In genomic region chr11:108222616-108223015, GRCm38 (mm10) we compare ENCODE assay signal across 8 mouse cellular contexts.
DNase-seq lines count a peak whose midpoint lies in the region; ATAC-seq and TF ChIP-seq lines count a peak whose summit lies in the region.

No protein-coding gene starts in this region.

- no peak for ATAC-seq in intestine, embryonic 15.5 days
- ATAC-seq in monocyte, adult 5-6 weeks (replicated peaks; ENCODE audit: insufficient number of reproducible peaks, low FRiP score, low TSS enrichment, poor library complexity, severe bottlenecking) = peak; percentile 58

- no peak overlapping the region for H3K4me2 ChIP-seq in intestine, embryonic 15.5 days (replicated peaks)

- H3K36me3 ChIP-seq in embryonic facial prominence, embryonic 10.5 days (replicated peaks) = no peaks in the 10 kb centered on the region
- no peaks in the 10 kb centered on the region for H3K36me3 ChIP-seq in intestine, embryonic 15.5 days

- H3K4me1 ChIP-seq in embryonic facial prominence, embryonic 10.5 days = peaks cover 33% of the 10 kb centered on the region
- peaks cover 30% of the 10 kb centered on the region for H3K4me1 ChIP-seq in intestine, embryonic 15.5 days (replicated peaks)

- TF ChIP-seq CTCF in left cerebral cortex, adult 2 months (IDR thresholded peaks at IDR 0.05) = no peak

- H3K27me3 ChIP-seq in embryonic facial prominence, embryonic 10.5 days (replicated peaks; ENCODE audit: low read depth, poor library complexity, severe bottlenecking) = no peaks in the 10 kb centered on the region
- no peaks in the 10 kb centered on the region for H3K27me3 ChIP-seq in intestine, embryonic 15.5 days (replicated peaks)

- peak overlapping the region; percentile 71 for H3K27ac ChIP-seq in left cerebral cortex, adult 2 months
- H3K27ac ChIP-seq in embryonic facial prominence, embryonic 10.5 days (replicated peaks) = no peak overlapping the region
- H3K27ac ChIP-seq in intestine, embryonic 15.5 days = peak overlapping the region; percentile 33; the same call in 1 of the 2 replicates

- 76% methylated on average over 8 of the region's 8 CpGs for WGBS in embryonic facial prominence, embryonic 10.5 days
- 70% methylated on average over 8 of the region's 8 CpGs for WGBS in intestine, embryonic 15.5 days

- H3K4me3 ChIP-seq in left cerebral cortex, adult 2 months = no peak overlapping the region
- H3K4me3 ChIP-seq in embryonic facial prominence, embryonic 10.5 days = no peak overlapping the region
- no peak overlapping the region for H3K4me3 ChIP-seq in intestine, embryonic 15.5 days (replicated peaks)

- H3K9me3 ChIP-seq in embryonic facial prominence, embryonic 10.5 days = no peaks in the 10 kb centered on the region
- H3K9me3 ChIP-seq in intestine, embryonic 15.5 days = no peaks in the 10 kb centered on the region

- intact Hi-C loops in left cerebral cortex, adult 2 months (cut with DNase I) = loop anchor here (5.0 kb wide), 2 partner anchors 70 to 85 kb away; no protein-coding TSS in a partner anchor
- intact Hi-C loops in left cerebral cortex, postnatal 4 days (cut with DNase I) = no loop called here

- DNase-seq in left cerebral cortex, adult 2 months (ENCODE audit: extremely low spot score in 1 of 2, low spot score in 2 of 2) = no peak
- no peak for DNase-seq in left cerebral cortex, postnatal 4 days
- DNase-seq in embryonic facial prominence, embryonic 10.5 days (ENCODE audit: low spot score) = peak; percentile 23
- DNase-seq in kidney, postnatal 14 days = no peak
- no peak for DNase-seq in kidney, postnatal 10 days
- DNase-seq in left cerebral cortex, adult 11 months (ENCODE audit: low spot score) = no peak

- H3K9ac ChIP-seq in intestine, embryonic 15.5 days = no peak overlapping the region
